Mouse (Mus musculus): ENCODE measurements around the gene Amfr. TPM values are rescaled to one million over a fixed set of nuclear protein-coding genes. Genes with fewer than 3 reads are reported as not detected.

Gene Amfr
- polyA plus RNA-seq, 1 experiment from 2014 or later = 64.7 TPM

DNA sequence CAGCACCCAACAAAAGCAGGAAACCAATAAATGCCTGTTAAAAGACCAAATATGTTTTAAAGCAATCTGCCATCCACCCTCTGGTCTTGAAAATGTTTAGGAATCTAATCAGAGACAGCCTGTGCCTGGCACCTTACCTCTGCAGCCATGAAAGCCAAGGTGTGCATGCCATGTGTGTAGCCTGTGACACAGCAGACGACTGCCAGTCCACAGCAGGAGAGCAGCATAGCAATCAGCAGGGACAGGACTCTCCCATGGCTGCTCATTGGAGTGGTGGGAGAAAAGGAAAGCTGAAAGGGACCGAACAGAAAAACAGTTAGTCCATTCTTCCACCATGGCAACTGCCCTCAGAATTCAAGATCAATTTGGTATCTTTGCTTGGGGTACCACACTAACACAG, 13.7 kb downstream of the Amfr start:
- Histone ChIP-seq H3K9ac (ENCODE audit: low read length) (no peak overlapping the region), H3K4me1 (ENCODE audit: control insufficient read depth, insufficient read depth, low read length) (no peaks in the 10 kb centered on the region), H3K36me3 (ENCODE audit: control insufficient read depth, insufficient read depth, low read length) (peaks cover 7% of the 10 kb centered on the region), H3K4me2 (no peak overlapping the region), H3K4me3 (ENCODE audit: low read depth, low read length) (no peak overlapping the region), H3K9me3 (ENCODE audit: control insufficient read depth, low read length) (no peaks in the 10 kb centered on the region), H3K27ac (ENCODE audit: low read depth, low read length) (no peak overlapping the region), H3K27me3 (ENCODE audit: control insufficient read depth, insufficient read depth, low read length) (no peaks in the 10 kb centered on the region)
- 86% methylated on average over 2 of the region's 2 CpGs for WGBS
- no peak for DNase-seq (ENCODE audit: low spot score, missing footprints)
- ATAC-seq (ENCODE audit: low FRiP score) = no peak

DNA sequence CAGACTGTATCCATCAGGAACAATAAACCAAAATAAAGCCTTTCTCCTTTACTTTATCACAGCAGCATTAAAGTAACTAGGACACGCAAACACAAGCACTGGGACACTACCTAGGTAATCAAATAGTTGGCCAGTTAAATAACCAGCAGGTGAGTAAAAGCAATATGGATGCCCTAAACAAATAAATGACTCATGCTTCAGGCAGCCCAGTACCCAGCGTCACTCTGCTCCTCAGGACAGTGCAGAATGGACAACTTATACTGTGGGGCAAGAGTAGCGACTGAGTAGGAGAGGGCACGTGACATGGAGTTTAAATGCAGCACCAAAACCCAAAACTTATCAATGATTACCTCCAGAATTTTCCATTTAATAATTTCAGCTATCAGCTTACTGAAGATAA, 22.9 kb downstream of the Amfr start:
- H3K27me3 ChIP-seq (ENCODE audit: control insufficient read depth, insufficient read depth, low read length) = no peaks in the 10 kb centered on the region
- no peaks in the 10 kb centered on the region for H3K4me1 ChIP-seq (ENCODE audit: control insufficient read depth, insufficient read depth, low read length)
- no peak overlapping the region for H3K27ac ChIP-seq (ENCODE audit: low read depth, low read length)
- DNase-seq (ENCODE audit: low spot score, missing footprints) (no peak), ATAC-seq (ENCODE audit: low FRiP score) (no peak)
- WGBS = 98% methylated on average over 4 of the region's 4 CpGs
- H3K4me2 ChIP-seq = no peak overlapping the region
- H3K36me3 ChIP-seq (ENCODE audit: control insufficient read depth, insufficient read depth, low read length) = peaks cover 6% of the 10 kb centered on the region; the same call in 1 of the 2 replicates
- no peak overlapping the region for H3K4me3 ChIP-seq (ENCODE audit: low read depth, low read length)
- no peaks in the 10 kb centered on the region for H3K9me3 ChIP-seq (ENCODE audit: control insufficient read depth, low read length)
- H3K9ac ChIP-seq (ENCODE audit: low read length) = no peak overlapping the region

GRCm38 (mm10) chr8:93984731-93985130, 27.9 kb downstream of the Amfr start:
- 92% methylated on average over 3 of the region's 3 CpGs for WGBS
- no peak for DNase-seq (ENCODE audit: low spot score, missing footprints)
- no peaks in the 10 kb centered on the region for H3K4me1 ChIP-seq (ENCODE audit: control insufficient read depth, insufficient read depth, low read length)

GRCm38 (mm10) chr8:93983827-93984226, 28.8 kb downstream of the Amfr start:
- Histone ChIP-seq H3K27me3 (ENCODE audit: control insufficient read depth, insufficient read depth, low read length) (no peaks in the 10 kb centered on the region), H3K9ac (ENCODE audit: low read length) (no peak overlapping the region), H3K9me3 (ENCODE audit: control insufficient read depth, low read length) (no peaks in the 10 kb centered on the region), H3K36me3 (ENCODE audit: control insufficient read depth, insufficient read depth, low read length) (peaks cover 9% of the 10 kb centered on the region; the same call in 1 of the 2 replicates), H3K4me3 (ENCODE audit: low read depth, low read length) (no peak overlapping the region), H3K27ac (ENCODE audit: low read depth, low read length) (no peak overlapping the region), H3K4me1 (ENCODE audit: control insufficient read depth, insufficient read depth, low read length) (no peaks in the 10 kb centered on the region), H3K4me2 (no peak overlapping the region)
- WGBS = 74% methylated on average over 3 of the region's 3 CpGs
- DNase-seq (ENCODE audit: low spot score, missing footprints) (no peak), ATAC-seq (ENCODE audit: low FRiP score) (no peak)

More at GRCm38 (mm10) chr8:93984731-93985130, 27.9 kb downstream of the Amfr start:
- no peaks in the 10 kb centered on the region for H3K27me3 ChIP-seq (ENCODE audit: control insufficient read depth, insufficient read depth, low read length)
- no peak overlapping the region for H3K9ac ChIP-seq (ENCODE audit: low read length)
- no peak overlapping the region for H3K4me2 ChIP-seq
- H3K27ac ChIP-seq (ENCODE audit: low read depth, low read length) = no peak overlapping the region
- H3K9me3 ChIP-seq (ENCODE audit: control insufficient read depth, low read length) = no peaks in the 10 kb centered on the region
- H3K4me3 ChIP-seq (ENCODE audit: low read depth, low read length) = no peak overlapping the region
- H3K36me3 ChIP-seq (ENCODE audit: control insufficient read depth, insufficient read depth, low read length) = peaks cover 8% of the 10 kb centered on the region; the same call in 1 of the 2 replicates
- no peak for ATAC-seq (ENCODE audit: low FRiP score)

- ATAC-seq (ENCODE audit: low FRiP score) (no peak), DNase-seq (ENCODE audit: low spot score, missing footprints) (no peak)
- H3K27ac ChIP-seq (ENCODE audit: low read depth, low read length) = no peak overlapping the region
- H3K9me3 ChIP-seq (ENCODE audit: control insufficient read depth, low read length) = no peaks in the 10 kb centered on the region
- 96% methylated on average over 5 of the region's 5 CpGs for WGBS
- no peak overlapping the region for H3K4me2 ChIP-seq
- no peak overlapping the region for H3K9ac ChIP-seq (ENCODE audit: low read length)
- H3K36me3 ChIP-seq (ENCODE audit: control insufficient read depth, insufficient read depth, low read length) = peaks cover 16% of the 10 kb centered on the region
- no peak overlapping the region for H3K4me3 ChIP-seq (ENCODE audit: low read depth, low read length)
- H3K4me1 ChIP-seq (ENCODE audit: control insufficient read depth, insufficient read depth, low read length) = no peaks in the 10 kb centered on the region
- H3K27me3 ChIP-seq (ENCODE audit: control insufficient read depth, insufficient read depth, low read length) = no peaks in the 10 kb centered on the region
Observed at GRCm38 (mm10) chr8:93981679-93982215, 30.9 kb downstream of the Amfr start.

GRCm38 (mm10) chr8:93980141-93980540, 32.5 kb downstream of the Amfr start:
- Histone ChIP-seq H3K9me3 (ENCODE audit: control insufficient read depth, low read length) (no peaks in the 10 kb centered on the region), H3K27me3 (ENCODE audit: control insufficient read depth, insufficient read depth, low read length) (no peaks in the 10 kb centered on the region), H3K4me2 (no peak overlapping the region), H3K9ac (ENCODE audit: low read length) (no peak overlapping the region), H3K4me1 (ENCODE audit: control insufficient read depth, insufficient read depth, low read length) (no peaks in the 10 kb centered on the region), H3K4me3 (ENCODE audit: low read depth, low read length) (no peak overlapping the region), H3K36me3 (ENCODE audit: control insufficient read depth, insufficient read depth, low read length) (peaks cover 20% of the 10 kb centered on the region), H3K27ac (ENCODE audit: low read depth, low read length) (no peak overlapping the region)
- WGBS = 94% methylated on average over 4 of the region's 4 CpGs
- ATAC-seq (ENCODE audit: low FRiP score) = no peak
- no peak for DNase-seq (ENCODE audit: low spot score, missing footprints)

DNA sequence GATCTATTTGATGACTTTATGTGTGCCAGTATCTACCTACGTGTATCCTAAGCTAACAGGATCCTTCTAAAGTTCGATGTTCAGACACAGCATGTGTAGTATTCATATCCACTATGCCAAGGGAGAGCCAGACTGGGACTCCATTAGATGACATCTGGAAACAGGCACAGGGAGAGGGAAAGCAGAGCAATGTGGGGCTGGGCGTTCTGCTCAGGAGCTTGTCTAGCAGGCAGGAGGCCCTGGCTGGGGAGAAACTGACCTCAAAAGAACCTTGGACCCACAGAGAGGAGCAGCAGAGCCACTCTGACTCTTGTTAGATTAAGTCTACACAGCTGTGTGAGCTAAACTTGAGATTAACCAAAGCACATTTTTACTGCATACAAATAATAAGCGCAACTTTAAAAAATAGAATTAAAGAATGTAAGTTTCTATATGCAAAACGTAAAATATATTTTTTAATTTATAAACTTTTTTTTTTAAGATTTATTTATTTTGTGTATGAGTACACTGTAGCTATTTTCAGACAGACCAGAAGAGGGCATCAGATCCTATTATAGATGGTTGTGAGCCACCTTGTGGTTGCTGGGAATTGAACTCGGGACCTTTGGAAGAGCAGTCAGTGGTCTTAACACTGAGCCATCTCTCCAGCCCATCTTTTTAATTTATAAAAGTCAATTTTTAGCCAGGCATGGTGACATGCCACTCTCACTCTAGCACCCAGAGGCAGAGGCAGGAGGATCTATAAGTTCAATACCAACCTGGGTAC, 36.0 kb downstream of the Amfr start:
- H3K4me3 ChIP-seq (ENCODE audit: low read depth, low read length) = no peak overlapping the region
- H3K36me3 ChIP-seq (ENCODE audit: control insufficient read depth, insufficient read depth, low read length) = peaks cover 33% of the 10 kb centered on the region
- no peak overlapping the region for H3K9ac ChIP-seq (ENCODE audit: low read length)
- DNase-seq (ENCODE audit: low spot score, missing footprints) (no peak), ATAC-seq (ENCODE audit: low FRiP score) (no peak)
- H3K4me1 ChIP-seq (ENCODE audit: control insufficient read depth, insufficient read depth, low read length) = no peaks in the 10 kb centered on the region
- H3K9me3 ChIP-seq (ENCODE audit: control insufficient read depth, low read length) = no peaks in the 10 kb centered on the region
- no peak overlapping the region for H3K4me2 ChIP-seq
- 91% methylated on average over 6 of the region's 6 CpGs for WGBS
- H3K27ac ChIP-seq (ENCODE audit: low read depth, low read length) = no peak overlapping the region
- H3K27me3 ChIP-seq (ENCODE audit: control insufficient read depth, insufficient read depth, low read length) = no peaks in the 10 kb centered on the region

DNA sequence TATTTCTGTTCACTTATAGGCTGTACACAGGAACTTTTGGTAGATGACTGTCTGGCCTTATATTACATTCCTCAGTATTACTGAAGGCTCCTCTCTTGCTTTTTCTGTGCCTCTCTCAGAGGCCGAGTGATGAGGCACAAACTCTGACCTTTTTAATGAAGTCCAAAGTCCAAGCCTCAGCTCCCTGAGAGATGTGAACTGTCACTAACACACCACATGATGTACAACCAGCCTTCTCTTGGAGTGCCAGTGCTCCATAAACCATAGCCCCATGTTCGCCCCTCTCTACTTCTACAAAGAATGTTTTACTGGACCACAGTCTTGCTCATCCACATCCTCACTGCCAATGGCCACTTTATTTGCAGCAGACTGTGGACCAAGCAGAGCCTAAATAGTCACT, 37.3 kb downstream of the Amfr start:
- Histone ChIP-seq H3K9ac (ENCODE audit: low read length) (no peak overlapping the region), H3K36me3 (ENCODE audit: control insufficient read depth, insufficient read depth, low read length) (peaks cover 29% of the 10 kb centered on the region)
- no peak for ATAC-seq (ENCODE audit: low FRiP score)

DNA sequence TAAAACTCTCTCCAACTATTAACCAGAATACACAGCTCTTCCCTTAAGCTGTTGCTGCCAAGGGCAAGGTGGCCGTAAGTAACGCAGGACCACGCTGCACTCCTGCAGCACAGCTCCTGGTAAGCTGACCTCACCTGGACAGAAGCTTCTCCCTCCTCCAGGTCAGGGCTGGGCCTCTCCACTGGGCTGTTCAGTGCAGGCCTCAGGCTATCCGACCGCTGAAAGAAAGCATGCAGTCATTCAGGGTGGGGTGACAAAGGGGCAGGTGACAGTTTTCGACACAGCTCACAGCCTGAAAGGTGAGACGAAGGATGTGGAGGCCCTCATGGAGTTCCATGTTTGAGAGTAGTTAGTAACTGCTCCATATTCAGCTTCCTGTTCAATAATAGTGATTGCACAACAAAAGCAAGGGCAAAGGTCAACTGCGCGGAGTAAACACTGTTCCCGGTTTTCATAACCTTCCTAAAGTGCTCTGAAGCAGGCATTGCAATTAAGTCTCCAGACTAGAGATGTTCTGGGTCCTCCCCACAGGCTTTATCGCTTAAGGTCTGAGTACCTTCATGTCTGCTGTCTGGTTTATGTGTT, 37.9 kb downstream of the Amfr start:
- no peaks in the 10 kb centered on the region for H3K9me3 ChIP-seq (ENCODE audit: control insufficient read depth, low read length)
- no peak overlapping the region for H3K4me3 ChIP-seq (ENCODE audit: low read depth, low read length)
- H3K36me3 ChIP-seq (ENCODE audit: control insufficient read depth, insufficient read depth, low read length) = peaks cover 27% of the 10 kb centered on the region
- no peak overlapping the region for H3K27ac ChIP-seq (ENCODE audit: low read depth, low read length)
- no peaks in the 10 kb centered on the region for H3K4me1 ChIP-seq (ENCODE audit: control insufficient read depth, insufficient read depth, low read length)
- H3K27me3 ChIP-seq (ENCODE audit: control insufficient read depth, insufficient read depth, low read length) = no peaks in the 10 kb centered on the region
- 87% methylated on average over 11 of the region's 11 CpGs for WGBS
- ATAC-seq (ENCODE audit: low FRiP score) (no peak), DNase-seq (ENCODE audit: low spot score, missing footprints) (no peak)
- H3K9ac ChIP-seq (ENCODE audit: low read length) = no peak overlapping the region
- no peak overlapping the region for H3K4me2 ChIP-seq

More for the DNA sequence above, 37.3 kb downstream of the Amfr start:
- no peak for DNase-seq (ENCODE audit: low spot score, missing footprints)
- H3K27me3 ChIP-seq (ENCODE audit: control insufficient read depth, insufficient read depth, low read length) = no peaks in the 10 kb centered on the region
- H3K4me1 ChIP-seq (ENCODE audit: control insufficient read depth, insufficient read depth, low read length) = no peaks in the 10 kb centered on the region
- no peaks in the 10 kb centered on the region for H3K9me3 ChIP-seq (ENCODE audit: control insufficient read depth, low read length)
- H3K4me2 ChIP-seq = no peak overlapping the region
- 91% methylated on average over 2 of the region's 2 CpGs for WGBS
- H3K27ac ChIP-seq (ENCODE audit: low read depth, low read length) = no peak overlapping the region
- no peak overlapping the region for H3K4me3 ChIP-seq (ENCODE audit: low read depth, low read length)
